Mouse (Mus musculus): ENCODE results near the gene Abhd5. TPM values are rescaled to one million over a fixed set of nuclear protein-coding genes. Genes with fewer than 3 reads are reported as not detected.

Gene Abhd5
- total and polyA plus RNA-seq, 3 experiments, result 20.9 to 71.7 (median 53.2) TPM

- no peaks in the 10 kb centered on the region for H3K9me3 ChIP-seq (replicated peaks)
- TF ChIP-seq GATA2 (IDR thresholded peaks at IDR 0.05; ENCODE audit: borderline replicate concordance, low read depth, low read length) (no peak), POLR2AphosphoS5 (IDR thresholded peaks at IDR 0.05; ENCODE audit: insufficient replicate concordance, low read depth, low read length) (no peak), CTCF (IDR thresholded peaks at IDR 0.05; ENCODE audit: low read depth, low read length) (no peak), TAL1 (conservative IDR thresholded peaks at IDR 0.05; ENCODE audit: low read depth, low read length) (no peak)
- DNase-seq (ENCODE audit: low spot score), result no peak
- peaks cover 34% of the 10 kb centered on the region for H3K36me3 ChIP-seq (replicated peaks)
- no peak overlapping the region for H3K4me3 ChIP-seq (ENCODE audit: low read depth, low read length)
- H3K4me1 ChIP-seq (ENCODE audit: insufficient read depth, low read depth, low read length), result no peaks in the 10 kb centered on the region
- no peak for ATAC-seq (ENCODE audit: extremely low read depth, insufficient number of reproducible peaks, low FRiP score, poor library complexity, severe bottlenecking)
- H3K27me3 ChIP-seq (ENCODE audit: insufficient read depth, low read length), result 0 out of 2 replicates have a peak, but pooled peaks cover 5% of the 10 kb centered on the region
These were observed 38.0 kb downstream of the Abhd5 start for GRCm38 (mm10) chr9:122389287-122389920.

- no peaks in the 10 kb centered on the region for H3K36me3 ChIP-seq (replicated peaks)
- H3K27me3 ChIP-seq (ENCODE audit: insufficient read depth, low read length), result peaks cover 19% of the 10 kb centered on the region
- DNase-seq (ENCODE audit: low spot score), result no peak
- H3K9me3 ChIP-seq (replicated peaks), result no peaks in the 10 kb centered on the region
- no peak for TF ChIP-seq TAL1 (conservative IDR thresholded peaks at IDR 0.05; ENCODE audit: low read depth, low read length)
- no peak for TF ChIP-seq CTCF (IDR thresholded peaks at IDR 0.05; ENCODE audit: low read depth, low read length)
- no peak for ATAC-seq (ENCODE audit: extremely low read depth, insufficient number of reproducible peaks, low FRiP score, poor library complexity, severe bottlenecking)
- H3K4me1 ChIP-seq (ENCODE audit: insufficient read depth, low read depth, low read length), result no peaks in the 10 kb centered on the region; the same call in 1 of the 2 replicates
- no peak overlapping the region for H3K4me3 ChIP-seq (ENCODE audit: low read depth, low read length)
These were observed 44.4 kb downstream of the Abhd5 start for GRCm38 (mm10) chr9:122395816-122396215.

GRCm38 (mm10) chr9:122397156-122397555 is 45.7 kb downstream of the Abhd5 start:
- ATAC-seq (ENCODE audit: extremely low read depth, insufficient number of reproducible peaks, low FRiP score, poor library complexity, severe bottlenecking) (no peak; the same call in 1 of the 2 replicates), DNase-seq (ENCODE audit: low spot score) (no peak)
- Histone ChIP-seq H3K27me3 (ENCODE audit: insufficient read depth, low read length) (peaks cover 25% of the 10 kb centered on the region), H3K9me3 (replicated peaks) (no peaks in the 10 kb centered on the region), H3K4me1 (ENCODE audit: insufficient read depth, low read depth, low read length) (no peaks in the 10 kb centered on the region; the same call in 1 of the 2 replicates), H3K4me3 (ENCODE audit: low read depth, low read length) (no peak overlapping the region), H3K36me3 (replicated peaks) (no peaks in the 10 kb centered on the region)
- TF ChIP-seq CTCF (IDR thresholded peaks at IDR 0.05; ENCODE audit: low read depth, low read length) (no peak), GATA1 (IDR thresholded peaks at IDR 0.05; ENCODE audit: borderline replicate concordance, low read length) (no peak), GATA2 (IDR thresholded peaks at IDR 0.05; ENCODE audit: borderline replicate concordance, low read depth, low read length) (no peak), POLR2AphosphoS5 (IDR thresholded peaks at IDR 0.05; ENCODE audit: insufficient replicate concordance, low read depth, low read length) (no peak), TAL1 (conservative IDR thresholded peaks at IDR 0.05; ENCODE audit: low read depth, low read length) (no peak)

- H3K27me3 ChIP-seq (ENCODE audit: insufficient read depth, low read length), result peaks cover 24% of the 10 kb centered on the region
- H3K36me3 ChIP-seq (replicated peaks), result no peaks in the 10 kb centered on the region
- H3K4me3 ChIP-seq (ENCODE audit: low read depth, low read length), result no peak overlapping the region
- no peaks in the 10 kb centered on the region for H3K9me3 ChIP-seq (replicated peaks)
- no peak for TF ChIP-seq POLR2AphosphoS5 (IDR thresholded peaks at IDR 0.05; ENCODE audit: insufficient replicate concordance, low read depth, low read length)
- TF ChIP-seq GATA2 (IDR thresholded peaks at IDR 0.05; ENCODE audit: borderline replicate concordance, low read depth, low read length), result no peak
- ATAC-seq (ENCODE audit: extremely low read depth, insufficient number of reproducible peaks, low FRiP score, poor library complexity, severe bottlenecking) (no peak), DNase-seq (ENCODE audit: low spot score) (no peak)
- H3K4me1 ChIP-seq (ENCODE audit: insufficient read depth, low read depth, low read length), result no peaks in the 10 kb centered on the region; the same call in 1 of the 2 replicates
These were observed 47.3 kb downstream of the Abhd5 start for GRCm38 (mm10) chr9:122398746-122399145.

- peaks cover 20% of the 10 kb centered on the region for H3K27me3 ChIP-seq (ENCODE audit: insufficient read depth, low read length)
- H3K36me3 ChIP-seq (replicated peaks), result no peaks in the 10 kb centered on the region
- no peaks in the 10 kb centered on the region; the same call in 1 of the 2 replicates for H3K4me1 ChIP-seq (ENCODE audit: insufficient read depth, low read depth, low read length)
- H3K4me3 ChIP-seq (ENCODE audit: low read depth, low read length), result no peak overlapping the region
- no peak for ATAC-seq (ENCODE audit: extremely low read depth, insufficient number of reproducible peaks, low FRiP score, poor library complexity, severe bottlenecking)
- no peaks in the 10 kb centered on the region for H3K9me3 ChIP-seq (replicated peaks)
- no peak for DNase-seq (ENCODE audit: low spot score)
- TF ChIP-seq CTCF (IDR thresholded peaks at IDR 0.05; ENCODE audit: low read depth, low read length) (no peak), GATA2 (IDR thresholded peaks at IDR 0.05; ENCODE audit: borderline replicate concordance, low read depth, low read length) (no peak), TAL1 (conservative IDR thresholded peaks at IDR 0.05; ENCODE audit: low read depth, low read length) (no peak), POLR2AphosphoS5 (IDR thresholded peaks at IDR 0.05; ENCODE audit: insufficient replicate concordance, low read depth, low read length) (no peak), GATA1 (IDR thresholded peaks at IDR 0.05; ENCODE audit: borderline replicate concordance, low read length) (no peak)
These were observed 49.8 kb downstream of the Abhd5 start for GRCm38 (mm10) chr9:122401239-122401638.

- H3K9me3 ChIP-seq (replicated peaks), result no peaks in the 10 kb centered on the region
- no peak for DNase-seq (ENCODE audit: low spot score)
- TF ChIP-seq POLR2AphosphoS5 (IDR thresholded peaks at IDR 0.05; ENCODE audit: insufficient replicate concordance, low read depth, low read length) (no peak), GATA2 (IDR thresholded peaks at IDR 0.05; ENCODE audit: borderline replicate concordance, low read depth, low read length) (no peak), CTCF (IDR thresholded peaks at IDR 0.05; ENCODE audit: low read depth, low read length) (no peak), TAL1 (conservative IDR thresholded peaks at IDR 0.05; ENCODE audit: low read depth, low read length) (no peak), GATA1 (IDR thresholded peaks at IDR 0.05; ENCODE audit: borderline replicate concordance, low read length) (no peak)
- ATAC-seq (ENCODE audit: extremely low read depth, insufficient number of reproducible peaks, low FRiP score, poor library complexity, severe bottlenecking), result no peak
- H3K4me1 ChIP-seq (ENCODE audit: insufficient read depth, low read depth, low read length), result no peaks in the 10 kb centered on the region
- peaks cover 5% of the 10 kb centered on the region for H3K27me3 ChIP-seq (ENCODE audit: insufficient read depth, low read length)
- no peaks in the 10 kb centered on the region for H3K36me3 ChIP-seq (replicated peaks)
- no peak overlapping the region for H3K4me3 ChIP-seq (ENCODE audit: low read depth, low read length)
These were observed 59.2 kb downstream of the Abhd5 start for GRCm38 (mm10) chr9:122410437-122411175.
